Mouse (Mus musculus): ENCODE results near the gene Slc25a39. TPM values are rescaled to one million over a fixed set of nuclear protein-coding genes. Genes with fewer than 3 reads are reported as not detected.

Gene Slc25a39
- polyA plus RNA-seq, 1 experiment, result 124 TPM

DNA sequence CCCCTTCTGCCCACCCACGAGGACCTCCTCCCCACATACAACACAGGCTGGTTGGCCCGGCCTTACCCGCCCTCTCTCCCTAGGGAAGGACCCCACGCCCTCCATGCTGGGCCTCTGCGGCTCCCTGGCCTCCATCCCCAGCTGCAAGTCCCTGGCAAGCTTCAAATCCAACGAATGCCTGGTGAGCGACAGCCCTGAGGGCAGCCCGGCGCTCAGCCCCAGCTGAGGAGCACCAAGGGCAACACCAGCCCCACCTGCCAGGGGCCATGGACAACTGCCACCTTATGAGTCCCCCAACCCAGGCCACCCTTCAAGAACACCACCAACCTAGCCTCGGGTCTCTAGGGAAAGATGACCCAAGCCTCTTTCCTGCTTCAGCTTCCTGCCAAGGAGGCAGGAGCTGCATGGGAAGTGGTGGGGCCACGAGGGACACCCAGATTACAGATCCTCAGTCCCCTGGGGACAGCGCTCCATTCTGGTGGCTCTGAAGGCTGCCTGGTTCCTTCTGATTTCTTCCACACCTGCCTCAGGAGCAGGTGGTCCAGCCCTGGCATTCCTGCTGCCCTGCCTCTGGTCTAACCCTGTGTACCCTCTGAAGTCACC lies 5.7 kb downstream of the Slc25a39 start:
- WGBS, result 30% methylated on average over 12 of the region's 12 CpGs
- TF ChIP-seq POLR2A (IDR thresholded peaks at IDR 0.05; ENCODE audit: borderline replicate concordance, insufficient read depth, low read length) (no peak), CTCF (IDR thresholded peaks at IDR 0.05; ENCODE audit: borderline replicate concordance, insufficient read depth, low read depth, low read length) (no peak)
- DNase-seq, result peak; percentile 32 to 40
- H3K27me3 ChIP-seq (ENCODE audit: control insufficient read depth, insufficient read depth, low read length), result no peaks in the 10 kb centered on the region
- no peak overlapping the region for H3K27ac ChIP-seq (ENCODE audit: insufficient read depth, low read length)
- H3K4me1 ChIP-seq (ENCODE audit: control insufficient read depth, insufficient read depth, low read length), result peaks cover 45% of the 10 kb centered on the region
- no peak overlapping the region for H3K4me3 ChIP-seq (replicated peaks; ENCODE audit: insufficient read depth, low read depth, low read length)

- TF ChIP-seq POLR2A (IDR thresholded peaks at IDR 0.05; ENCODE audit: borderline replicate concordance, insufficient read depth, low read length) (no peak), CTCF (IDR thresholded peaks at IDR 0.05; ENCODE audit: borderline replicate concordance, insufficient read depth, low read depth, low read length) (no peak)
- H3K27ac ChIP-seq (ENCODE audit: insufficient read depth, low read length), result no peak overlapping the region
- no peak overlapping the region for H3K4me3 ChIP-seq (replicated peaks; ENCODE audit: insufficient read depth, low read depth, low read length)
- no peaks in the 10 kb centered on the region for H3K27me3 ChIP-seq (ENCODE audit: control insufficient read depth, insufficient read depth, low read length)
- peaks cover 43% of the 10 kb centered on the region for H3K4me1 ChIP-seq (ENCODE audit: control insufficient read depth, insufficient read depth, low read length)
- DNase-seq, result peak; percentile 22 to 35
- 55% methylated on average over 12 of the region's 12 CpGs for WGBS
These were observed 7.1 kb downstream of the Slc25a39 start for GRCm38 (mm10) chr11:102400513-102401084.

- H3K4me3 ChIP-seq (replicated peaks; ENCODE audit: insufficient read depth, low read depth, low read length), result no peak overlapping the region
- H3K4me1 ChIP-seq (ENCODE audit: control insufficient read depth, insufficient read depth, low read length), result peaks cover 38% of the 10 kb centered on the region
- H3K27me3 ChIP-seq (ENCODE audit: control insufficient read depth, insufficient read depth, low read length), result no peaks in the 10 kb centered on the region
- WGBS, result 31% methylated on average over 34 of the region's 34 CpGs
- TF ChIP-seq POLR2A (IDR thresholded peaks at IDR 0.05; ENCODE audit: borderline replicate concordance, insufficient read depth, low read length) (no peak), CTCF (IDR thresholded peaks at IDR 0.05; ENCODE audit: borderline replicate concordance, insufficient read depth, low read depth, low read length) (no peak)
- H3K27ac ChIP-seq (ENCODE audit: insufficient read depth, low read length), result no peak overlapping the region
- DNase-seq, result peak; percentile 31 to 54
These were observed 8.1 kb downstream of the Slc25a39 start for GRCm38 (mm10) chr11:102399610-102400072.

GRCm38 (mm10) chr11:102399107-102399506 lies 8.6 kb downstream of the Slc25a39 start:
- peak in 1 of 2 experiments; percentile 30 for DNase-seq
- H3K27me3 ChIP-seq (ENCODE audit: control insufficient read depth, insufficient read depth, low read length), result no peaks in the 10 kb centered on the region
- H3K27ac ChIP-seq (ENCODE audit: insufficient read depth, low read length), result no peak overlapping the region
- H3K4me1 ChIP-seq (ENCODE audit: control insufficient read depth, insufficient read depth, low read length), result peaks cover 34% of the 10 kb centered on the region
- WGBS, result 29% methylated on average over 15 of the region's 15 CpGs
- no peak overlapping the region for H3K4me3 ChIP-seq (replicated peaks; ENCODE audit: insufficient read depth, low read depth, low read length)
- TF ChIP-seq CTCF (IDR thresholded peaks at IDR 0.05; ENCODE audit: borderline replicate concordance, insufficient read depth, low read depth, low read length) (no peak), POLR2A (IDR thresholded peaks at IDR 0.05; ENCODE audit: borderline replicate concordance, insufficient read depth, low read length) (no peak)

DNA sequence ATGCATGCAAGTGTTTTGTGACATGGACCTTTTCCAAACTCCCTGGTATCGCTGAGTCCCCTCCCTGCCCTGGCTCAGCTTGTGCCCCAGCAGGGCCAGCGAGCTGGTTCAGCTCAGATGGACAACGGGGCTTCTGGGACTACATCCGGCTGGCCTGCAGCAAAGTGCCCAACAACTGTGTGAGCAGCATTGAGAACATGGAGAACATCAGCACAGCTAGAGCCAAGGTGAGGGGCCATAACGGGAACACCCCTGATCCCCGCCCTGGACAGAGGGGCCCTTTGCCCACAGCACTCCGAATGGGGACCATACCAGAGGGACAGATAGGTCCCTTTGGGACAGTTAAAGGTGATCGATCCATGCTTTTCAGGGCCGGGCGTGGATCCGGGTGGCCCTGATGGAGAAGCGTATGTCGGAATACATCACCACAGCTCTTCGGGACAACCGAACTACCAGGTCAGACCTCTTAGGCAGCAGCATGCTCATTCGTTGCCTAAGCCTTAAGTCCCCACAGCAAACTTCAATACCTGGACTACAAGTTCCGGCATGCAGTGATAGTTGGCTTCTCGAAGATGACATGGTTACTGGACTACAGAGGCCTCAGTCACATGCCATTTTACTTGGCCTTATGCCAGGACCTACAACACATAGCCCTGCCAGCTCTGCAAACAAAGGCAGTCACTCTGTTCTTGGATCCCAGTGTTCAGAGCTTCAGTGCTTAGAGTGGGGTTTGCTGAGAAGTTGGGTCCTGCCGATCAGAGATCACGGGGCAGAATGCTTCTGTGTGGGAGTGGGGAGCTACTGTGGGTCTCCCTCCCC lies 9.5 kb downstream of the Slc25a39 start:
- Histone ChIP-seq H3K4me1 (ENCODE audit: control insufficient read depth, insufficient read depth, low read length) (peaks cover 34% of the 10 kb centered on the region), H3K4me3 (replicated peaks; ENCODE audit: insufficient read depth, low read depth, low read length) (peak overlapping the region; percentile 1), H3K27ac (ENCODE audit: insufficient read depth, low read length) (peak overlapping the region; percentile 42), H3K27me3 (ENCODE audit: control insufficient read depth, insufficient read depth, low read length) (no peaks in the 10 kb centered on the region)
- DNase-seq, result peak; percentile 66 to 86
- 29% methylated on average over 20 of the region's 20 CpGs for WGBS
- TF ChIP-seq POLR2A (IDR thresholded peaks at IDR 0.05; ENCODE audit: borderline replicate concordance, insufficient read depth, low read length) (peak; percentile 20; the same call in 1 of the 2 replicates), CTCF (IDR thresholded peaks at IDR 0.05; ENCODE audit: borderline replicate concordance, insufficient read depth, low read depth, low read length) (no peak)

DNA sequence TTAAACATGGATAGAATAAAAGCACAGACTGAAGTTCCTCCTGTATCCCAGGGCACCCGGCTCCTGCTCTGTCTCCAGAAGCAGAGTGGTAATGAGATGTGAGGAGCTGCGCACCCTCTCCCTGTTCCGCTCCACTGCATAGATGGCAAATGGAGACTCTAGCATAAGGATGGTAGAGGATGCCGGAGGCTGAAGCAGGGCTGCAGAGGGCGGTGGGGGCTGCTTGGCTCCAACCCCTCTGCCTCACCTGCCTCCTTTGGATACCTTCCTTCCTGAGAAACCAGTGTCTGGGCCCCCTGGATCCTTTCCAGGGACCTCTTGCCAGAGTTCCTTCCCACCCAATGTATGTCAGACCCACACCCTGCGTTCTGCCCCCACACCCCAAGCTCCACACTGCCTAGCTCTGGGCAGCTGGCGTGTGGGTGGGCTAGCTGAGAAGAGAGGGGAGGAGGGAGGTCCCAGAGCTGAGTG lies 11.0 kb downstream of the Slc25a39 start:
- WGBS, result 10% methylated on average over 7 of the region's 7 CpGs
- Histone ChIP-seq H3K4me1 (ENCODE audit: control insufficient read depth, insufficient read depth, low read length) (peaks cover 28% of the 10 kb centered on the region), H3K27ac (ENCODE audit: insufficient read depth, low read length) (peak overlapping the region; percentile 64), H3K4me3 (replicated peaks; ENCODE audit: insufficient read depth, low read depth, low read length) (peak overlapping the region; percentile 84), H3K27me3 (ENCODE audit: control insufficient read depth, insufficient read depth, low read length) (no peaks in the 10 kb centered on the region)
- peak in 1 of 2 experiments; percentile 44 for DNase-seq
- TF ChIP-seq POLR2A (IDR thresholded peaks at IDR 0.05; ENCODE audit: borderline replicate concordance, insufficient read depth, low read length) (no peak), CTCF (IDR thresholded peaks at IDR 0.05; ENCODE audit: borderline replicate concordance, insufficient read depth, low read depth, low read length) (no peak)

GRCm38 (mm10) chr11:102396263-102396662 lies 11.5 kb downstream of the Slc25a39 start:
- H3K4me1 ChIP-seq (ENCODE audit: control insufficient read depth, insufficient read depth, low read length), result peaks cover 27% of the 10 kb centered on the region
- H3K4me3 ChIP-seq (replicated peaks; ENCODE audit: insufficient read depth, low read depth, low read length), result peak overlapping the region; percentile 84
- DNase-seq, result peak; percentile 52 to 56
- WGBS, result 9% methylated on average over 6 of the region's 6 CpGs
- H3K27ac ChIP-seq (ENCODE audit: insufficient read depth, low read length), result peak overlapping the region; percentile 64
- no peaks in the 10 kb centered on the region for H3K27me3 ChIP-seq (ENCODE audit: control insufficient read depth, insufficient read depth, low read length)
- TF ChIP-seq POLR2A (IDR thresholded peaks at IDR 0.05; ENCODE audit: borderline replicate concordance, insufficient read depth, low read length) (no peak), CTCF (IDR thresholded peaks at IDR 0.05; ENCODE audit: borderline replicate concordance, insufficient read depth, low read depth, low read length) (no peak)
